Mouse (Mus musculus) frontal cortex, adult 2 months (tissue): ENCODE measurements around the gene Eps15l1. TPM values are rescaled to one million over a fixed set of nuclear protein-coding genes. Genes with fewer than 3 reads are reported as not detected.

Source experiments
- DNase-seq, 2 experiments: peaks; one replicate each; pipeline ENCODE4 v3.0.0; 2022; ENCODE audit warnings: low spot score in 1 of 2; ENCODE audit errors: extremely low spot score in 1 of 2
- polyA plus RNA-seq: library from polyadenylated mRNA; depleted of rRNA; stranded (reverse); fragments of >200 nt; gene quantifications from 2 replicates; pipeline ENCODE4 v1.2.3, GENCODE M21; 2012

Eps15l1 gene
- polyA plus RNA-seq, 1 experiment: 81.8 TPM

DNA sequence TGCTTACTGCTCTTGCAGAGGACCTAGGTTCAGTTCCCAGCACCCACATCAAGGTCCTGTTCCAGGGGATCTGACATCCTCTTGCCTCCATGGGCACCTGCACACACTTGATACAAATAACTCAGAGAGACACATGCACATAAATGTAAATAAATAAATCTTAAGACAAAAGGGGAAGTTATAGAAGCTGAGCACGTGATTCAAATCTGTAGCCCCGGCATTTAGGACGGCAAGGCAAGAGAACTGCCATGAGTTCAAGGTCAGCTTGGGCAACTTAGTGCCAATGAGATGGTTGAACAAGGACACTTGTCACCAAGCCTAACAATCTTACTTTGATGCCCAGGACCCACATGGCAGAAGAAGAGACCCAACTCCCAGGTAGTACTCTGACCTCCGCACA, 3.2 kb downstream of the Eps15l1 start:
- no peak for DNase-seq

- no peak for DNase-seq
Measured at GRCm38 (mm10) chr8:72415252-72415651, 6.0 kb downstream of the Eps15l1 start.

DNA sequence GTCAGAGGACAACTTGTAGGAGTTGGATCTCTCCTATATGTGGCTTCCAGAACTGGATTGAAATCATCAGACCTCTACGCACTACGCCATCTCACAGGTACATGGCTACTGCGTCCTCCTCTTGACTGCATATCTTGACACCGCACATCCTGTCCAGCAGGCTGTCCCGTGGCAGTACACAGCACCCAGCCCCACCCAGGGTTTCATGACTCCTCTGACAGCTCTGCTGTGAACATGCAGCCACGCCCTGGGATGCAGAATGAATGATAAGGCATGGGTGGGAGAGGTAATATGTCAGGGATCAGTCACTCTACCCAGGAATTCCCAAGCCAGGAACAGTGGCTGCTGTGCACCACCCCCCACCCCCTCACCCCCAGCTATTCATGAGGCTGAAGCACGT, 7.4 kb downstream of the Eps15l1 start:
- DNase-seq: no peak

DNA sequence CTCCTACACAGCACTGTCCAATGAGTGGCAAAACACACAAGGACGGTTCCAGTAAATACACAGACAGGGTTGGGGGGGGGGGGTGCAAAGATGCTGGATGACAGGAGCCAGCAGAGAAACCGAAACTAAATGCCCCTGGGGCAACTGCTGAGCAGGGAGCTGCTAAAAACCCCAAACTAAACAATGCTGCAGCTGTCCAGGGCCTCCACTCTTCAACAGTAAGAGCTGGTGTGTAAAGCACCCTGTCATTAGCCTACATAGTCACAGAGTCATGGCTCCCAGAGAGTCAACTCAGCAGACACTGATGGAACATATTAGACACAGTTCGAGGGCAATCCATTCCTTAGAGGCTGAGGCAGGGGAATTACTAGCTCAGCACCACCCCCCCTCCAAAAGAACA, 11.8 kb downstream of the Eps15l1 start:
- DNase-seq: no peak

GRCm38 (mm10) chr8:72407878-72408277, 13.4 kb downstream of the Eps15l1 start:
- DNase-seq: no peak

DNA sequence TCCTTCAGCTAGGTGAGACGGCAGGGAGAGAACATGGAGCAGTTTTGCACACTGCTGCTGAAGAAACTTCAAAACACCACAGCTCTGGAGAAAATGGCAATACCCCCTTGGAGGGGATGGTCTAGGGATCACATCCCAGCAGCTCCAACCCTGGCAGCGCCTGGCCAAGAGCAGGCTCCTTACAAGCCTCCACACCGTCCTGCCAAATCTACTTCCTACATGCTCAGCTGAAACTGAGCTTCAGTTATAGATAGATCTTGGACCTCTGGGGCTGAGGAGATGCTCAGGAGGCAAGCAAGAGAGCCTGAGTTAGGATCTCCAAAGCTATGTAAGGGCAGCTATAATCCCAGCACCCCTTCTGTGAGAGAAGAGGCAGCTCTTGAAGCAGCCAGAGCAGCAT, 18.3 kb downstream of the Eps15l1 start:
- no peak for DNase-seq

DNA sequence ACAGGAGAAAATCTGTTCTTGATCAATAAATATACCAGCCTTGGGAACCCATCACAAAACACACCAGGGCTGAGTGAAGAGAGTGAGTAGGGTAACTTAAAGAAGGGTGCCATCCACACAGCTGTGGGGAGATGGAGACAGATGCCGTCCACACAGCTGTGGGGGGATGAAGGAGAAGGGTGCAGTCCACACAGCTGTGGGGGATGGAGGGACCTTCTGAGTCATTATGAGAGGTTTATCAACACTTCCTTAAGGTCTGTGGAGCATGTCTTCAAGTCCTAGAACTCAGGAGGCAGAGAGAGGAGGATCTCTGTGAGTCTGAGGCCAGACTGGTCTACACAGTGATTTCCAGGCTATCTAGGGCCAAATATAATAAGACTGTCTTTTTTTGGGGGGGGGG, 19.9 kb downstream of the Eps15l1 start:
- no peak for DNase-seq

DNA sequence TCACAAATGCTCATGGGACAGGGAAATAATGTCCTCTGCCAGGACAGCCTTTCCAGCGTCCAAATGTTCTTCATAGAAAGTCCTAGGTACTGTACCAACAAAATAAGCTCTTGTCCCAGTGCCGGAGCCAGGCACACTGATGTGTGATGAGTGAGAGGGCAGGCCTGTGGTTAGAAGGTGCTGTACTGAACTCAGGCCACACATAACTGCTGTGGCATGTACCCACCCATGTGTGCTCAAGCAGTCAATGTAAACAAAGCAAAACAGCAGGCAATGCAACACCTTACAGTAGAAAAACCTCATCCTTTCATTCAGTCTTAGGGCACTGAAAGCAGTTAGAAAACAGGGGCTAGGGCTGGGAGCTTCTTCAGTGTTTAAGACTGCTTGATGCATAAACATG, 35.5 kb downstream of the Eps15l1 start:
- no peak for DNase-seq

- no peak for DNase-seq
Measured at GRCm38 (mm10) chr8:72382395-72382794, 38.9 kb downstream of the Eps15l1 start.

GRCm38 (mm10) chr8:72380656-72381055, 40.6 kb downstream of the Eps15l1 start:
- no peak for DNase-seq

DNA sequence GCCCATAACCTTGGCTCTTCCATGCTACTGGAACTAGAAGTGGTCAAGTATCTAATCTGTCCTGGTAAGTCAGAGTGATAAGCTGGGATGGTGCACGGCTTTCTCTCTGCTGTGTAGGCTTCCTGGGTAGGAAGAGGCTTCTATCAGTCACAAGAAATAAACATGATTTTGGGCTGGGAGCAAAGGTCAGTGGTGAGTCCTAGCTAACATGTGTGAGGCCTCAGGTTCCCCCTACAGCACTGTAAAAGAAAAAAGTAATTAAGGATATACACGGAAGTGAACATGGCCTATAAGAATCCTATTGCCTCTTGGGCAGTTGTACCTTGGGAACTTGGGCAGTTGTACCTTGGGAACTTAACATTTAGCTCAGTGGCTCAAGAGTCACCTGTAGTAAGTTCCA, 44.4 kb downstream of the Eps15l1 start:
- DNase-seq: no peak

- DNase-seq: no peak
Measured at GRCm38 (mm10) chr8:72376309-72376708, 45.0 kb downstream of the Eps15l1 start.

GRCm38 (mm10) chr8:72375161-72375560, 46.1 kb downstream of the Eps15l1 start:
- DNase-seq: no peak

DNA sequence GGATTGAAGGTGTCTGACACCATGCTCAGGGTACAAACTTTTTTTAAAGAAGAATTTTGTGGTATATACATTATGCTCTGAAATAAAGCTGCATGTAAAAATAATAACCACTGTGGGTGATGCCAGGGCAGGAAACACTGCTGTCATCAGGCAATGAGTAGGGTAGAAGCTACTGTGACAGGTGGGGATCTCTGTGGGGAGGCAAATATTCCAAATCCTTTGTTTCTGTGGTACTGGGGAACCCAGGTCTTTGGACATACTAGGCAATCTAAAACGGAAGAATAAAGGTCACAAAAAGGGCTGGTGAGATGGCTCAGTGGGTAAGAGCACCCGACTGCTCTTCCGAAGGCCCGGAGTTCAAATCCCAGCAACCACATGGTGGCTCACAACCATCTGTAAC, 48.9 kb downstream of the Eps15l1 start:
- no peak for DNase-seq

DNA sequence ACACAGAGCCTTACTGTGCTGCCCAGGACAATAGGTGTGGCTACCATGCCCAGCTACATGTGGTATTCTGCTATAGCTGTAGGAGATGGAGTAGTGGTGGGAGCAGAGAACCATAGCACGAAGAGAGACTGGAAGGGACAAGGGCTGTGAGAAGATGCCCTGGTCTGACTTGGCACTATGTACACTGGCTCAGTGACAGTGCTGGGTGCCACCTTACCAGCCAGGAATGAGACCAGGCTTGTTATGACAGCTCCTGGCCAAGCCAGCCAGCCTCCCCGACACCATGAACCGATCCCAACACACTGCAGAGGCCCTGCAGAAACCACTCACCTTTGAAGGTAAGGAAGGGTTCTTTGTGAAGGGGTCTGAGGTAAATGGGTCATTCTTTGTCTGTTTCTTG, 49.9 kb downstream of the Eps15l1 start:
- no peak for DNase-seq

GRCm38 (mm10) chr8:72366435-72366834, 54.8 kb downstream of the Eps15l1 start:
- no peak for DNase-seq

DNA sequence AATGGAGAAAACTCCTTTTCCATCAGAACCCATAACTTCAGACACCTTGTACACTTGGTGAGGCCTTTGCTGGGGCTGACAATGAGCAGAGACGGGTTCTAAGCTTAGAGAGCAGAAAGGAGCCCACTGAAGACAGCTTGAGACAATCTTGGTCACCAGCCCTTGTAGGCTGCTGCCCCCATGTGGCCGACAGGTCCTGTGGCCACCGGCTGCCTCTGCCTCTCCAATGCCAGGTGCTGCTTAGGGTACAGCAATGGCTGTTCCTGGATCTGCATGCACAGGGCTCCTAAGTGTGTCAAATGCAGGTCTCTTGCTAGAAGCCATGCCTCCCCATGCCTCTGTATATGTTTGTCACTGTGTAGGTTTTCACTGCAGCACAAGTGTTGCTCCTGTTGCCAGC, 55.4 kb downstream of the Eps15l1 start:
- peak; percentile 44 to 76 for DNase-seq

DNA sequence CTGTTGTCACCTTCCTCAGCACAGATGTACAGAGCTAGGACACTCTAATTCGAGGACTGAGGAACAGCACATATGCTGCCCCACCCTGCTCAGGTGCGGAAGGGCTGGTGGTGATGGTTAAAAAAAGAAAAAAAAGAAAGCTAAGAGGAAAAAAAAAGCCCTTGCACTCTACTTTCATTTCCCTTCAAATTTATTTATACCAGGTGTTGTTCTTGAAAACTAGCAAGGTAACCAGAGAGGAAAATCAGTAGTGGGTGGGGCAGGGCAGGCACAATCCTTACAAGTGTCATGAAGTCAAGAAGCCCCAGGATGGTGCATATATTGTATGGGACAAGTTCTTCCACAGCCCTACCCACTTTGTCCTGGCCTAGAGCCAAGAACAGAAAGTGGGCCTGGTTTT, 56.2 kb downstream of the Eps15l1 start:
- no peak for DNase-seq

- no peak for DNase-seq
Measured at GRCm38 (mm10) chr8:72363457-72363856, 57.8 kb downstream of the Eps15l1 start.

DNA sequence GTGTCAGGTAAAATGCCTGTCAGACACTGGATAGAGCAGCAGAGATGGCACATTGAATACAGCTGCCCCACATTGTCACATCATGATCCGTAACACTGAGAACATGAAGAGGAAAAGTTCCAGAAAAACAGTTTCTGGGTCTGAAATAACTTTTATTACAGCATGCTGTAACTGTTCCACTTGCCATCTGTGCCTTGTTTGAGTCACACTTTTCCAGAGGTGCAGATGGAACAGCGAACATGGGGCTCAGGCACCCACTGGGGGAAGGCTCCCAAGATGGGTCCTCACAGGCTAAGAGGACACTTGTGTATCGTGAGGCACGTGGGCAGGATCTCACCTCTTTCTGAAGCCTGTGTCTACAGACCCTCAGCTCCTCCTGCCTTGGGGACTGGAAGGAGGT, 58.5 kb downstream of the Eps15l1 start:
- peak; percentile 41 to 67 for DNase-seq

DNA sequence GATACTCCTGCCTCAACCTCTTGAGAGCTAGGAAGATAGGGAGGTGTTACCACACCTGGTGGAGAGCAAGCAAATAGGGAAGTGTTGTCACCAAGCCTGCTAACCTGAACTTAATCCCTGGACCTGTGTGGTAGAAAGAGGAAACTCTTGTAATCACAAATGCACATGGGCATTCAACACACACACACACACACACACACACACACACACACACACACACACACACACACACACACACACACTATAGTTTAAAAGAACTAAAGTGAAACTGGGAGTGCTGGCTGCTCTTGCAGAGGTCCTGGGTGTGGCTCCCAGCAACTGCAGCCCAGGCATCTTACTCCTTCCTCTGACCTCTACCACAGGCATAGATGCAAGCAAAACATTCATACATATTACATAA, 61.1 kb downstream of the Eps15l1 start:
- no peak for DNase-seq

GRCm38 (mm10) chr8:72356593-72356992, 64.7 kb downstream of the Eps15l1 start:
- DNase-seq: no peak

DNA sequence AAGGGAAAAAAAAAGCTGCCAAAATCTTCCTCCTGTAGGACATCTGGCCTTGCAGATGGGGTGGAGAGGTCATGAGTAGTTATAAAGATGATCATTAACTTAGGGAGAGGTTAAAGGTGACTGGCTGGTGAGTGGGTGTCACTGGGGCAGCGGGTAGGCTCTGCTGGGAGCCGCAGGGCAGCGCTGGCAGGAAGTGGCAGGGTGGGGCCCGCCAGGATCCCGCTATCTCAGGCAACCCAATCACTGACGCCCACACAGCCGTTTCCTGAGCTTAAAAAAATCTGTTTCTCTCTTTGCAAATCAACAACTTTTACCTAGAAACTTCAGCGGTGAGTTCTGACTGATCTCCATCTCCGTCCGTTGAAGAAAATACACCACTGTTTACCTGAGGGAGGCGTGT, 67.0 kb downstream of the Eps15l1 start:
- DNase-seq: peak in 1 of 2 experiments; percentile 37

GRCm38 (mm10) chr8:72353700-72354045, 67.6 kb downstream of the Eps15l1 start:
- DNase-seq: no peak
